In genomic region chr10:111101901-111102761, GRCm38 (mm10) we compare ENCODE assay signal across 8 mouse cellular contexts.
DNase-seq lines count a peak whose midpoint lies in the region; ATAC-seq and TF ChIP-seq lines count a peak whose summit lies in the region.

No protein-coding gene starts in this region.

- no peaks in the 10 kb centered on the region for H3K9me3 ChIP-seq in lung, embryonic 14.5 days (ENCODE audit: low read depth, low read length)
- no peaks in the 10 kb centered on the region for H3K9me3 ChIP-seq in hindbrain, embryonic 11.5 days (ENCODE audit: control insufficient read depth, low read length)

- no peak for TF ChIP-seq CTCF in lung, embryonic 14.5 days (IDR thresholded peaks at IDR 0.05; ENCODE audit: low read depth)

- H3K27me3 ChIP-seq in lung, embryonic 14.5 days (ENCODE audit: insufficient read depth, low read length): no peaks in the 10 kb centered on the region
- H3K27me3 ChIP-seq in hindbrain, embryonic 11.5 days (ENCODE audit: control insufficient read depth, insufficient read depth, low read length): no peaks in the 10 kb centered on the region

- 62% methylated on average over 18 of the region's 18 CpGs for WGBS in lung, embryonic 14.5 days
- WGBS in hindbrain, embryonic 11.5 days: 84% methylated on average over 18 of the region's 18 CpGs

- H3K27ac ChIP-seq in lung, embryonic 14.5 days (ENCODE audit: low read depth): no peak overlapping the region
- H3K27ac ChIP-seq in hindbrain, embryonic 11.5 days (ENCODE audit: low read depth, low read length): no peak overlapping the region

- DNase-seq in heart, postnatal 36 days: peak; percentile 60
- peak; percentile 57 for DNase-seq in lung, embryonic 14.5 days
- DNase-seq in layer of hippocampus, postnatal 14 days (ENCODE audit: low spot score in 2 of 2): no peak
- DNase-seq in hindbrain, embryonic 11.5 days (ENCODE audit: low spot score): no peak
- no peak for DNase-seq in c-Kit-positive CD71-positive TER-119-positive erythroid progenitor cells, embryonic 14.5 days (ENCODE audit: low spot score)
- DNase-seq in thymus, adult 18-20 months: no peak

- no peak overlapping the region for H3K4me2 ChIP-seq in lung, embryonic 14.5 days
- no peak overlapping the region for H3K4me2 ChIP-seq in hindbrain, embryonic 11.5 days (replicated peaks; ENCODE audit: low read depth, low read length)

- H3K4me1 ChIP-seq in lung, embryonic 14.5 days (ENCODE audit: insufficient read depth): no peaks in the 10 kb centered on the region
- no peaks in the 10 kb centered on the region for H3K4me1 ChIP-seq in hindbrain, embryonic 11.5 days (replicated peaks; ENCODE audit: control insufficient read depth, insufficient read depth, low read length)

- H3K4me3 ChIP-seq in lung, embryonic 14.5 days (ENCODE audit: low read depth, low read length): no peak overlapping the region
- H3K4me3 ChIP-seq in hindbrain, embryonic 11.5 days (ENCODE audit: low read depth, low read length): no peak overlapping the region

- no peak overlapping the region for H3K9ac ChIP-seq in lung, embryonic 14.5 days
- H3K9ac ChIP-seq in hindbrain, embryonic 11.5 days (ENCODE audit: low read depth, low read length): no peak overlapping the region

- intact Hi-C loops in heart, postnatal 36 days (cut with DNase I): loop anchor here (2.0 to 5.0 kb wide), 4 partner anchors 91 to 370 kb away; partner anchors contain the start of genes Nap1l1 and Zdhhc17

- no peaks in the 10 kb centered on the region for H3K36me3 ChIP-seq in lung, embryonic 14.5 days (ENCODE audit: insufficient read depth)
- H3K36me3 ChIP-seq in hindbrain, embryonic 11.5 days (ENCODE audit: control insufficient read depth, insufficient read depth, low read length): no peaks in the 10 kb centered on the region

- peak; percentile 34 for ATAC-seq in CD4-positive, CD25-positive, alpha-beta regulatory T cell, adult 4 months
- peak; percentile 67 for ATAC-seq in common myeloid progenitor, adult 5-6 weeks (replicated peaks; ENCODE audit: low read depth, poor library complexity, severe bottlenecking)
- no peak for ATAC-seq in lung, embryonic 14.5 days (ENCODE audit: insufficient read depth)
- ATAC-seq in hindbrain, embryonic 11.5 days (ENCODE audit: low FRiP score): no peak

Comparison
In these comparisons a context has a peak if more than half of its experiments do, and no peak if none do; other contexts are left out.
1. ATAC-seq: peak in CD4-positive, CD25-positive, alpha-beta regulatory T cell, adult 4 months (single experiment) and common myeloid progenitor, adult 5-6 weeks (single experiment); none in lung, embryonic 14.5 days (single experiment) and hindbrain, embryonic 11.5 days (single experiment).
2. DNase-seq: peak in heart, postnatal 36 days (2 of 2) and lung, embryonic 14.5 days (single experiment); none in layer of hippocampus, postnatal 14 days (0 of 2), hindbrain, embryonic 11.5 days (single experiment), c-Kit-positive CD71-positive TER-119-positive erythroid progenitor cells, embryonic 14.5 days (single experiment) and thymus, adult 18-20 months (0 of 2).